Mouse (Mus musculus) megakaryocyte, embryonic 14.5 days (primary cell): ENCODE data around the gene Tfr2.

ENCODE experiments used
- FLI1 ChIP-seq: IDR thresholded peaks from 2 replicates; pipeline ENCODE4 v1.6.1; 2012; ENCODE audit warnings: low read length, inconsistent platforms, mixed read lengths
- GATA1 ChIP-seq: IDR thresholded peaks from 3 replicates; pipeline ENCODE4 v1.6.1; 2012; ENCODE audit warnings: mixed read lengths, low read length, inconsistent platforms, borderline replicate concordance

DNA sequence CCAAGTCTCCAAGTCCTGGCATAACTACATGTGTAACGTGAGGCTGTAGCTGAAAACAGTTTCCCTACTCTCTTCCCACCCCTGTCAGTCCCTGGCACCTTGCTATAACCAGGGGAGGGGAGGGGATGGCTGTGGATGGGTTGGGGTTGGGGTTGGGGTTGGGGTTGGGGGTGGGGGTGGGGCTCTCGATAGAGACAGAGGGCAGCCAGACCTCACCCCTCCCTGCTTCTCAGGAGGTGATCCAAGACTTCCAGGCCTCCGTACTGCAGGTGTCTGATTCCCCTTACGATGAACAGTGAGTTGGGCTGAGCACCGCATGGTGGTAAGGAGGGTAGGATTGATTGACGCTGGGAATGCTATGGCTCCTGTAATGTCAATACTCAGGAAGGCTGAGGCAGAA lies 3.9 kb upstream of the Tfr2 start:
- TF ChIP-seq GATA1 = no peak
- TF ChIP-seq FLI1 = no peak
